ENCODE assay signal across 26 mouse cellular contexts in genomic region chr10:16635463-16635862, GRCm38 (mm10).
"Had no signal": no experiment of that assay in that cellular context is flagged by ENCODE, and none has a peak within 500 bp of the region (broad histone marks: within the 10 kb centered on the region; RNA-seq: fewer than 3 reads in every experiment).

No protein-coding gene starts in this region.

- DNase-seq: left cerebral cortex, postnatal 4 days; liver; liver, embryonic 13.5 days; liver, postnatal 0 days; lung, adult 18-20 months; lung, adult 2 months; lung, embryonic 14.5 days; lung, postnatal 10 days; lung, postnatal 14 days; lung, postnatal 36 days; lung, postnatal 4 days; midbrain, embryonic 14.5 days had no signal

- H3K27me3 ChIP-seq: limb, embryonic 12.5 days; limb, embryonic 13.5 days; limb, embryonic 15.5 days; liver, embryonic 12.5 days; liver, embryonic 13.5 days; liver, embryonic 15.5 days; lung, embryonic 15.5 days; megakaryocyte, embryonic 14.5 days; midbrain, embryonic 12.5 days; midbrain, embryonic 13.5 days; midbrain, embryonic 15.5 days; neural tube, embryonic 12.5 days had no signal

- H3K4me3 ChIP-seq: limb, embryonic 10.5 days; limb, embryonic 12.5 days; limb, embryonic 13.5 days; limb, embryonic 15.5 days; liver, embryonic 12.5 days; liver, embryonic 13.5 days; liver, embryonic 15.5 days; lung, embryonic 15.5 days; megakaryocyte, embryonic 14.5 days; midbrain, embryonic 10.5 days; midbrain, embryonic 12.5 days; midbrain, embryonic 13.5 days; midbrain, embryonic 15.5 days; myocyte; neural tube, embryonic 12.5 days had no signal

- H3K36me3 ChIP-seq: limb, embryonic 10.5 days; limb, embryonic 12.5 days; limb, embryonic 13.5 days; limb, embryonic 15.5 days; liver, embryonic 12.5 days; liver, embryonic 13.5 days; liver, embryonic 15.5 days; lung, embryonic 15.5 days; midbrain, embryonic 10.5 days; midbrain, embryonic 12.5 days; midbrain, embryonic 13.5 days; midbrain, embryonic 15.5 days; neural tube, embryonic 12.5 days had no signal
